Mouse (Mus musculus) CH12.LX (cell line): ENCODE measurements at regions not wholly inside any gene's neighbourhood (a gene's known extent, or its start where the extent isn't known, plus 50 kb on each side); places are given as distances from the start of the nearest gene placed in this dataset.

Experiments
- DNase-seq: peaks from one replicate; pipeline ENCODE4 v3.0.0-alpha.2; 2013; ENCODE audit errors: extremely low read depth
- H3K27ac ChIP-seq: 2 replicates; pipeline ENCODE4 v1.5.1; 2012; ENCODE audit warnings: low read depth, mild to moderate bottlenecking, control low read depth, moderate library complexity; ENCODE audit not compliant: insufficient read depth
- H3K27me3 ChIP-seq: replicated peaks from 2 replicates; pipeline ENCODE3; 2012; ENCODE audit warnings: inconsistent platforms
- H3K36me3 ChIP-seq, 2 experiments: replicated peaks in 1 of 2; 2 replicates each; pipeline versions ENCODE3 to v1.6.1; 2012; ENCODE audit warnings: inconsistent platforms in 1 of 2, low read length in 1 of 2, mild to moderate bottlenecking in 1 of 2, mixed read lengths in 1 of 2, moderate library complexity in 1 of 2; ENCODE audit not compliant: control insufficient read depth in 1 of 2, insufficient read depth in 1 of 2
- H3K4me1 ChIP-seq, 2 experiments: 2 replicates each; pipeline ENCODE4 v1.6.1; 2012; ENCODE audit warnings: inconsistent platforms in 1 of 2, moderate library complexity in 1 of 2; ENCODE audit not compliant: insufficient read depth in 2 of 2, control insufficient read depth in 1 of 2
- H3K4me2 ChIP-seq: 2 replicates; pipeline ENCODE4 v1.6.1; 2012; ENCODE audit warnings: low read depth, mild to moderate bottlenecking, control low read depth; ENCODE audit not compliant: poor library complexity, insufficient read depth, severe bottlenecking
- H3K4me3 ChIP-seq, 3 experiments: fragments of 150-350 bp in 1 of 3; sonication (generic) in 1 of 3; replicated peaks in 1 of 3; 2 replicates each; pipeline versions ENCODE3 to v1.5.1; 2011 to 2012; ENCODE audit warnings: low read depth in 2 of 3, low read length in 2 of 3, mild to moderate bottlenecking in 2 of 3, moderate library complexity in 2 of 3, control low read depth in 1 of 3, improper control_type of control experiment in 1 of 3, inconsistent platforms in 1 of 3, mixed read lengths in 1 of 3; ENCODE audit not compliant: poor library complexity in 1 of 3
- H3K79me2 ChIP-seq: replicated peaks from 2 replicates; pipeline ENCODE4 v1.6.1; 2012; ENCODE audit warnings: mild to moderate bottlenecking, moderate library complexity; ENCODE audit not compliant: control insufficient read depth, poor library complexity, insufficient read depth, severe bottlenecking; ENCODE audit errors: extremely low read depth
- H3K9ac ChIP-seq: 2 replicates; pipeline ENCODE4 v1.6.1; 2012; ENCODE audit warnings: low read depth, mild to moderate bottlenecking, control low read depth, moderate library complexity; ENCODE audit not compliant: insufficient read depth
- H3K9me3 ChIP-seq: replicated peaks from 2 replicates; pipeline ENCODE3; 2012; ENCODE audit warnings: low read length, inconsistent platforms, mixed read lengths
- CHD2 ChIP-seq: IDR thresholded peaks from 2 replicates; pipeline ENCODE4 v1.6.1; 2011; ENCODE audit warnings: low read length, improper control_type of control experiment
- CTCF ChIP-seq, 2 experiments: IDR thresholded peaks in 1 of 2; conservative IDR thresholded peaks in 1 of 2; 2 replicates each; pipeline ENCODE4 v1.5.1; 2011 to 2012; ENCODE audit warnings: low read depth in 2 of 2, low read length in 2 of 2, improper control_type of control experiment in 1 of 2, inconsistent platforms in 1 of 2, mild to moderate bottlenecking in 1 of 2, moderate library complexity in 1 of 2
- ETS1 ChIP-seq: conservative IDR thresholded peaks from 2 replicates; pipeline ENCODE4 v1.6.1; 2012; ENCODE audit warnings: low read depth, mild to moderate bottlenecking, inconsistent platforms, low read length, improper control_type of control experiment, moderate library complexity
- GABPA ChIP-seq: IDR thresholded peaks from 2 replicates; pipeline ENCODE4 v1.6.1; 2012; ENCODE audit warnings: low read depth, low read length, improper control_type of control experiment, inconsistent platforms; ENCODE audit not compliant: insufficient replicate concordance
- MAZ ChIP-seq: IDR thresholded peaks from 2 replicates; pipeline ENCODE4 v1.6.1; 2012; ENCODE audit warnings: low read depth, mild to moderate bottlenecking, inconsistent platforms, low read length, improper control_type of control experiment, moderate library complexity
- NRF1 ChIP-seq: IDR thresholded peaks from 2 replicates; pipeline ENCODE4 v1.6.1; 2014; ENCODE audit warnings: low read depth, mild to moderate bottlenecking, inconsistent platforms, low read length, improper control_type of control experiment, moderate library complexity
- PAX5 ChIP-seq: IDR thresholded peaks from 2 replicates; pipeline ENCODE4 v1.6.1; 2012; ENCODE audit warnings: low read length, inconsistent platforms, mixed read lengths
- POLR2A ChIP-seq: IDR thresholded peaks from 2 replicates; pipeline ENCODE4 v1.6.1; 2011; ENCODE audit warnings: low read depth, mild to moderate bottlenecking, improper control_type of control experiment, low read length
- POLR2AphosphoS2 ChIP-seq: IDR thresholded peaks from 2 replicates; pipeline ENCODE4 v1.6.1; 2011; ENCODE audit warnings: low read depth, low read length, improper control_type of control experiment
- TCF12 ChIP-seq: IDR thresholded peaks from 2 replicates; pipeline ENCODE4 v1.6.1; 2014; ENCODE audit warnings: low read depth, mild to moderate bottlenecking, inconsistent platforms, low read length, improper control_type of control experiment
- USF2 ChIP-seq: conservative IDR thresholded peaks from 2 replicates; pipeline ENCODE4 v1.6.1; 2011; ENCODE audit warnings: low read depth, low read length, improper control_type of control experiment
- dilution Hi-C: fragments of 300-500 bp; cut with MboI; formaldehyde crosslinking; loops from 2 replicates; pipeline ENCODE4 v1.14.3; 2020; ENCODE audit warnings: low sequenced_read_pairs; ENCODE audit not compliant: extremely low pct_unique_long_range_greater_than_20kb, extremely low pct_ligation_motif_present
- in situ Hi-C: fragments of 300-500 bp; cut with MboI; formaldehyde crosslinking; loops from 3 replicates; pipeline ENCODE4 v1.14.3; 2019; ENCODE audit warnings: low sequenced_read_pairs, low pct_ligation_motif_present, low pct_unique_long_range_greater_than_20kb, mixed read lengths

DNA sequence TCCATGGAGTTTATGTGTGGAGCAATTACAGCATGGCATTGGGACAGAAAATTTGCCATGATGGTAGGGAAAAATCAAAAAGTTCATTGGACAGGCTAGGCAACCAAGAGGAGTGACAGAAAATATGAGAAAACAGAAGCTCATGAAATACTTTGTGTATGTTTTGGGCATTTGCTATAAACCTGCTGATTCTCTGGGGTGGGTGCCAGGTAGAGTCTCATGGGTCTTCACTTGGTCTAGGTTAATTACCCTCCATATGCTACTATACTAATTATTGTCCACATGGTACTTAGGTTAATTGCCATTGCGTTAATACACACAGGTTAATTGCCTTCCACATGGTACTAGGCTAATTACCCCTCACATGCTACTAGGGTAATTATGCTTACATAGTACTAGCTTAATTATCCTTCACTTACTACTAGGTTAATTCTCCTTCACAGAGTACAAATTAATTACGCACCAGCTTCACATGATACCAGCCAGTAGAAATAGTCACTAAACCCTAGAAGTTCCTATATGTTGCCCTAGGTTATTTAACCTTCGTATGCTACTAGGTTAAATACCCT is 1719.2 kb downstream of the D3Ertd751e start:
- H3K9ac ChIP-seq = no peak overlapping the region
- in situ Hi-C loops (no loop called here), dilution Hi-C loops (no loop called here)
- no peaks in the 10 kb centered on the region for H3K4me1 ChIP-seq
- TF ChIP-seq MAZ (no peak), USF2 (no peak), TCF12 (no peak), PAX5 (no peak), CHD2 (no peak), POLR2AphosphoS2 (no peak), POLR2A (no peak), CTCF (conservative IDR thresholded peaks at IDR 0.05 in 1 of 2, IDR thresholded peaks at IDR 0.05 in 1 of 2; ENCODE audit: low read depth in 2 of 2, low read length in 2 of 2) (no peak), ETS1 (no peak), GABPA (no peak), NRF1 (no peak)
- no peak overlapping the region for H3K27ac ChIP-seq
- H3K36me3 ChIP-seq = no peaks in the 10 kb centered on the region
- H3K4me2 ChIP-seq = no peak overlapping the region
- H3K79me2 ChIP-seq = no peaks in the 10 kb centered on the region
- no peak overlapping the region for H3K4me3 ChIP-seq
- no peak for DNase-seq
- no peaks in the 10 kb centered on the region for H3K27me3 ChIP-seq
- no peaks in the 10 kb centered on the region for H3K9me3 ChIP-seq
